Mouse (Mus musculus) megakaryocyte, embryonic 14.5 days (primary cell): Measurements from ENCODE around the gene Aip.

Experiments
- FLI1 ChIP-seq: IDR thresholded peaks from 2 replicates; pipeline ENCODE4 v1.6.1; 2012; ENCODE audit warnings: low read length, inconsistent platforms, mixed read lengths
- GATA1 ChIP-seq: IDR thresholded peaks from 3 replicates; pipeline ENCODE4 v1.6.1; 2012; ENCODE audit warnings: mixed read lengths, low read length, inconsistent platforms, borderline replicate concordance

DNA sequence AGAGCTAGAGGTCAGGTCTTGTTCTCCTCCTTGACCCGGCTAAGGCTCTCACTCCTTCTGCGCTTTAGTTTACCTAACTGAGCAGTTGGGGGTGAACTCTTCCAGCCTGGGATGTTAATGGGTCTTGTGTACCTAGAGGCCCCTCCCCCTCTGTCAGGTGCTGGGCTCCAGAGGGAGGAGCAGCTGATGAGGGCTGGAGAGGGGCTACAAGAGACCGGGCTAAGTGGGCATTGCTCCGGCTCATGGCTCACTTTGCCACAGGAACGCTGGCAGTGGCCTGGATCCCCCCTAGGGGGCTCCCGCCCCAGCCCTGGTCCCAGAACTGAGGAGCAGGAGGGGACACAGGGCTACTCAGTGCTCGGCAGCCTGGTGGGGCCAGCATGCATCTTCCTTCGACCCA, 41.8 kb downstream of the Aip start:
- TF ChIP-seq FLI1 (no peak), GATA1 (no peak)
